Comparison of ENCODE assay signal across 8 mouse cellular contexts in genomic region chr2:130634739-130635411, GRCm38 (mm10). TPM values are rescaled to one million over a fixed set of nuclear protein-coding genes. Genes with fewer than 3 reads are reported as not detected.
DNase-seq lines count a peak whose midpoint lies in the region; ATAC-seq lines count a peak whose summit lies in the region.

No protein-coding gene starts in this region.

- ATAC-seq in embryonic facial prominence, embryonic 11.5 days (replicated peaks; ENCODE audit: insufficient number of reproducible peaks, low FRiP score, low TSS enrichment, low read depth) = peak; percentile 68
- no peak for ATAC-seq in liver, embryonic 12.5 days
- no peak; the same call in 1 of the 2 replicates for ATAC-seq in neural tube, embryonic 11.5 days (ENCODE audit: insufficient read depth, low FRiP score, low TSS enrichment)

- H3K36me3 ChIP-seq in ES-E14 (ENCODE audit: control insufficient read depth, insufficient read depth, low read length, poor library complexity, severe bottlenecking) = no peaks in the 10 kb centered on the region
- no peaks in the 10 kb centered on the region for H3K36me3 ChIP-seq in embryonic facial prominence, embryonic 11.5 days (replicated peaks; ENCODE audit: control insufficient read depth, insufficient read depth, low read depth, low read length)
- H3K36me3 ChIP-seq in hindbrain, embryonic 10.5 days = 0 out of 2 replicates have a peak, but pooled peaks cover 3% of the 10 kb centered on the region
- H3K36me3 ChIP-seq in liver, embryonic 12.5 days = no peaks in the 10 kb centered on the region
- no peaks in the 10 kb centered on the region for H3K36me3 ChIP-seq in neural tube, embryonic 11.5 days (ENCODE audit: control insufficient read depth, insufficient read depth, low read length)

- H3K27me3 ChIP-seq in embryonic facial prominence, embryonic 11.5 days (ENCODE audit: control insufficient read depth, insufficient read depth, low read length) = peaks cover 31% of the 10 kb centered on the region
- peaks cover 85% of the 10 kb centered on the region for H3K27me3 ChIP-seq in hindbrain, embryonic 10.5 days (ENCODE audit: insufficient read depth, poor library complexity, severe bottlenecking)
- H3K27me3 ChIP-seq in liver, embryonic 12.5 days (replicated peaks) = peaks cover 80% of the 10 kb centered on the region
- H3K27me3 ChIP-seq in neural tube, embryonic 11.5 days (ENCODE audit: control insufficient read depth, insufficient read depth, low read length) = peaks cover 49% of the 10 kb centered on the region

- peak overlapping the region; percentile 90 for H3K4me2 ChIP-seq in embryonic facial prominence, embryonic 11.5 days (ENCODE audit: low read depth, low read length)
- peak overlapping the region; percentile 62 for H3K4me2 ChIP-seq in liver, embryonic 12.5 days
- peak overlapping the region; percentile 50 for H3K4me2 ChIP-seq in neural tube, embryonic 11.5 days (ENCODE audit: low read depth)

- H3K9ac ChIP-seq in ES-E14 (ENCODE audit: insufficient read depth, low read depth, low read length, poor library complexity, severe bottlenecking) = 0 out of 2 replicates have a peak overlapping the region, but pooled peaks have one; percentile 21
- H3K9ac ChIP-seq in embryonic facial prominence, embryonic 11.5 days (replicated peaks; ENCODE audit: low read length) = peak overlapping the region; percentile 55
- peak overlapping the region; percentile 1; the same call in 1 of the 2 replicates for H3K9ac ChIP-seq in liver, embryonic 12.5 days
- H3K9ac ChIP-seq in neural tube, embryonic 11.5 days (ENCODE audit: low read length) = peak overlapping the region; percentile 47

- no peaks in the 10 kb centered on the region for H3K9me3 ChIP-seq in ES-E14 (ENCODE audit: control insufficient read depth, insufficient read depth, low read depth, low read length)
- H3K9me3 ChIP-seq in embryonic facial prominence, embryonic 11.5 days (replicated peaks; ENCODE audit: control insufficient read depth, low read length) = no peaks in the 10 kb centered on the region
- no peaks in the 10 kb centered on the region for H3K9me3 ChIP-seq in hindbrain, embryonic 10.5 days
- no peaks in the 10 kb centered on the region for H3K9me3 ChIP-seq in liver, embryonic 12.5 days (replicated peaks)
- H3K9me3 ChIP-seq in neural tube, embryonic 11.5 days (ENCODE audit: control insufficient read depth, low read length) = no peaks in the 10 kb centered on the region

- WGBS in embryonic facial prominence, embryonic 11.5 days = under 1% methylated on average over 38 of the region's 38 CpGs
- WGBS in hindbrain, embryonic 10.5 days = under 1% methylated on average over 38 of the region's 38 CpGs
- WGBS in liver, embryonic 12.5 days (ENCODE audit: insufficient replicate concordance) = 3% methylated on average over 38 of the region's 38 CpGs
- under 1% methylated on average over 38 of the region's 38 CpGs for WGBS in neural tube, embryonic 11.5 days

- H3K4me1 ChIP-seq in ES-E14 (ENCODE audit: control insufficient read depth in 2 of 2, insufficient read depth in 2 of 2, low read length in 2 of 2, poor library complexity in 1 of 2) = peaks cover 7 to 30% of the 10 kb centered on the region in 2 experiments; a peak in 2 of 4 replicates
- peaks cover 9% of the 10 kb centered on the region for H3K4me1 ChIP-seq in embryonic facial prominence, embryonic 11.5 days (ENCODE audit: control insufficient read depth, insufficient read depth, low read length)
- peaks cover 53% of the 10 kb centered on the region for H3K4me1 ChIP-seq in hindbrain, embryonic 10.5 days (replicated peaks)
- peaks cover 34% of the 10 kb centered on the region for H3K4me1 ChIP-seq in liver, embryonic 12.5 days
- H3K4me1 ChIP-seq in neural tube, embryonic 11.5 days (ENCODE audit: control insufficient read depth, insufficient read depth, low read length) = peaks cover 15% of the 10 kb centered on the region

- in situ Hi-C loops in ES-E14 (cut with MboI; ENCODE audit: low sequenced_read_pairs in 2 of 2, unreplicated experiment in 2 of 2) = no loop called here

- no peak overlapping the region for H3K27ac ChIP-seq in ES-E14 (ENCODE audit: insufficient read depth, low read depth, low read length, poor library complexity, severe bottlenecking)
- no peak overlapping the region for H3K27ac ChIP-seq in embryonic facial prominence, embryonic 11.5 days (replicated peaks; ENCODE audit: low read depth, low read length)
- H3K27ac ChIP-seq in hindbrain, embryonic 10.5 days = peak overlapping the region; percentile 81
- H3K27ac ChIP-seq in liver, embryonic 12.5 days = no peak overlapping the region
- no peak overlapping the region for H3K27ac ChIP-seq in neural tube, embryonic 11.5 days (ENCODE audit: low read depth, low read length)

- DNase-seq in adrenal gland, adult 2 months = peak; percentile 33
- no peak for DNase-seq in adrenal gland, postnatal 25 days
- no peak for DNase-seq in ES-E14 (ENCODE audit: low read depth, low spot score)
- peak; percentile 64 for DNase-seq in embryonic facial prominence, embryonic 11.5 days (ENCODE audit: low spot score)
- peak; percentile 69 for DNase-seq in hindbrain, embryonic 10.5 days (ENCODE audit: low spot score)
- peak; percentile 52 for DNase-seq in neural tube, embryonic 11.5 days (ENCODE audit: low spot score)
- no peak for DNase-seq in layer of hippocampus, postnatal 10 days (ENCODE audit: low spot score in 2 of 2)

- peak overlapping the region; percentile 47 to 49 for H3K4me3 ChIP-seq in ES-E14 (ENCODE audit: insufficient read depth in 1 of 2, low read depth in 1 of 2, low read length in 2 of 2, poor library complexity in 1 of 2, severe bottlenecking in 1 of 2)
- H3K4me3 ChIP-seq in embryonic facial prominence, embryonic 11.5 days (ENCODE audit: low read depth, low read length) = peak overlapping the region; percentile 31
- H3K4me3 ChIP-seq in hindbrain, embryonic 10.5 days = peak overlapping the region; percentile 52
- peak overlapping the region; percentile 23 for H3K4me3 ChIP-seq in liver, embryonic 12.5 days
- H3K4me3 ChIP-seq in neural tube, embryonic 11.5 days (ENCODE audit: low read depth, low read length) = peak overlapping the region; percentile 20

RNA-seq across cellular contexts. Expression of gene Ubox5, which starts 5.0 kb away (rescaled TPM):
- total RNA-seq in adrenal gland, adult 2 months (2021) = 1 to 10 TPM; 6.4 to 7.1 TPM
- polyA plus RNA-seq in adrenal gland, adult 2 months (2012; rRNA removed) = 5.8 and 6.3 TPM in 2 replicates
- 7.5 and 7.9 TPM in 2 replicates for total RNA-seq in adrenal gland, postnatal 25 days (2021)
- 5.0 and 5.8 TPM in 2 replicates for total RNA-seq in ES-E14 (2012; rRNA removed)
- 19.8 and 19.9 TPM in 2 replicates for polyA plus RNA-seq in embryonic facial prominence, embryonic 11.5 days (2014; fragmentation: Nextera tagmentation; extraction: Ambion mirVana)
- 19.4 and 19.8 TPM in 2 replicates for polyA plus RNA-seq in hindbrain, embryonic 10.5 days (2016; fragmentation: Nextera tagmentation; extraction: Ambion mirVana)
- polyA plus RNA-seq in liver, embryonic 12.5 days (2016; fragmentation: Nextera tagmentation; extraction: Ambion mirVana) = 7.8 and 8.4 TPM in 2 replicates
- polyA plus RNA-seq in neural tube, embryonic 11.5 days (2014; fragmentation: Nextera tagmentation; extraction: Ambion mirVana) = 19.1 and 21.6 TPM in 2 replicates
- total RNA-seq in layer of hippocampus, postnatal 10 days (2021) = 1 to 10 TPM; 7.4 to 8.2 TPM

RNA-seq across cellular contexts. Expression of gene Fastkd5, which starts 5.0 kb away (rescaled TPM):
- 10 to 100 TPM in 1 of 2 experiments, 1 to 10 TPM in 1; 10.0 to 16.1 TPM for total RNA-seq in adrenal gland, adult 2 months (2021)
- 0.40 and 0.52 TPM in 2 replicates for polyA plus RNA-seq in adrenal gland, adult 2 months (2012; rRNA removed)
- total RNA-seq in adrenal gland, postnatal 25 days (2021) = 8.9 and 14.0 TPM in 2 replicates
- 22.0 and 22.2 TPM in 2 replicates for total RNA-seq in ES-E14 (2012; rRNA removed)
- polyA plus RNA-seq in embryonic facial prominence, embryonic 11.5 days (2014; fragmentation: Nextera tagmentation; extraction: Ambion mirVana) = 23.8 and 24.7 TPM in 2 replicates
- 17.7 and 19.5 TPM in 2 replicates for polyA plus RNA-seq in hindbrain, embryonic 10.5 days (2016; fragmentation: Nextera tagmentation; extraction: Ambion mirVana)
- polyA plus RNA-seq in liver, embryonic 12.5 days (2016; fragmentation: Nextera tagmentation; extraction: Ambion mirVana) = 16.1 and 16.9 TPM in 2 replicates
- 20.4 and 21.8 TPM in 2 replicates for polyA plus RNA-seq in neural tube, embryonic 11.5 days (2014; fragmentation: Nextera tagmentation; extraction: Ambion mirVana)
- total RNA-seq in layer of hippocampus, postnatal 10 days (2021) = 1 to 10 TPM; 8.1 to 8.7 TPM

RNA-seq across cellular contexts. Expression of gene Lzts3, which starts 7.7 kb away (rescaled TPM):
- total RNA-seq in adrenal gland, adult 2 months (2021) = 10 to 100 TPM; 14.3 to 21.4 TPM
- 17.7 and 21.0 TPM in 2 replicates for polyA plus RNA-seq in adrenal gland, adult 2 months (2012; rRNA removed)
- total RNA-seq in adrenal gland, postnatal 25 days (2021) = 16.8 and 19.5 TPM in 2 replicates
- 3.4 and 4.4 TPM in 2 replicates for total RNA-seq in ES-E14 (2012; rRNA removed)
- 0.79 and 1.1 TPM in 2 replicates for polyA plus RNA-seq in embryonic facial prominence, embryonic 11.5 days (2014; fragmentation: Nextera tagmentation; extraction: Ambion mirVana)
- polyA plus RNA-seq in hindbrain, embryonic 10.5 days (2016; fragmentation: Nextera tagmentation; extraction: Ambion mirVana) = 3.2 and 4.3 TPM in 2 replicates
- 1.6 and 1.7 TPM in 2 replicates for polyA plus RNA-seq in liver, embryonic 12.5 days (2016; fragmentation: Nextera tagmentation; extraction: Ambion mirVana)
- polyA plus RNA-seq in neural tube, embryonic 11.5 days (2014; fragmentation: Nextera tagmentation; extraction: Ambion mirVana) = 0.84 and 1.1 TPM in 2 replicates
- total RNA-seq in layer of hippocampus, postnatal 10 days (2021) = 10 to 100 TPM; 43.9 to 50.5 TPM

RNA-seq across cellular contexts. Expression of gene Ddrgk1, which starts 29.6 kb away (rescaled TPM):
- total RNA-seq in adrenal gland, adult 2 months (2021) = 100 to 1,000 TPM; 184 to 209 TPM
- polyA plus RNA-seq in adrenal gland, adult 2 months (2012; rRNA removed) = 190 and 213 TPM in 2 replicates
- 226 and 231 TPM in 2 replicates for total RNA-seq in adrenal gland, postnatal 25 days (2021)
- 60.1 and 62.4 TPM in 2 replicates for total RNA-seq in ES-E14 (2012; rRNA removed)
- polyA plus RNA-seq in embryonic facial prominence, embryonic 11.5 days (2014; fragmentation: Nextera tagmentation; extraction: Ambion mirVana) = 45.0 and 45.1 TPM in 2 replicates
- 47.1 and 50.7 TPM in 2 replicates for polyA plus RNA-seq in hindbrain, embryonic 10.5 days (2016; fragmentation: Nextera tagmentation; extraction: Ambion mirVana)
- 46.1 and 48.7 TPM in 2 replicates for polyA plus RNA-seq in liver, embryonic 12.5 days (2016; fragmentation: Nextera tagmentation; extraction: Ambion mirVana)
- polyA plus RNA-seq in neural tube, embryonic 11.5 days (2014; fragmentation: Nextera tagmentation; extraction: Ambion mirVana) = 44.5 and 44.8 TPM in 2 replicates
- total RNA-seq in layer of hippocampus, postnatal 10 days (2021) = 10 to 100 TPM; 57.9 to 71.9 TPM

RNA-seq across cellular contexts. Expression of gene Itpa, which starts 32.5 kb away (rescaled TPM):
- total RNA-seq in adrenal gland, adult 2 months (2021) = 10 to 100 TPM; 19.5 to 29.6 TPM
- 28.6 and 29.3 TPM in 2 replicates for polyA plus RNA-seq in adrenal gland, adult 2 months (2012; rRNA removed)
- 23.8 and 28.0 TPM in 2 replicates for total RNA-seq in adrenal gland, postnatal 25 days (2021)
- total RNA-seq in ES-E14 (2012; rRNA removed) = 55.0 and 83.4 TPM in 2 replicates
- polyA plus RNA-seq in embryonic facial prominence, embryonic 11.5 days (2014; fragmentation: Nextera tagmentation; extraction: Ambion mirVana) = 131 and 136 TPM in 2 replicates
- 148 and 151 TPM in 2 replicates for polyA plus RNA-seq in hindbrain, embryonic 10.5 days (2016; fragmentation: Nextera tagmentation; extraction: Ambion mirVana)
- 69.9 and 75.2 TPM in 2 replicates for polyA plus RNA-seq in liver, embryonic 12.5 days (2016; fragmentation: Nextera tagmentation; extraction: Ambion mirVana)
- 143 and 144 TPM in 2 replicates for polyA plus RNA-seq in neural tube, embryonic 11.5 days (2014; fragmentation: Nextera tagmentation; extraction: Ambion mirVana)
- total RNA-seq in layer of hippocampus, postnatal 10 days (2021) = 10 to 100 TPM; 39.5 to 43.4 TPM

Comparison
In these comparisons a context has a peak if more than half of its experiments do, and no peak if none do; other contexts are left out.
1. DNase-seq: peak in adrenal gland, adult 2 months (single experiment), embryonic facial prominence, embryonic 11.5 days (single experiment), hindbrain, embryonic 10.5 days (single experiment) and neural tube, embryonic 11.5 days (single experiment); none in adrenal gland, postnatal 25 days (single experiment), ES-E14 (single experiment) and layer of hippocampus, postnatal 10 days (0 of 2).
2. H3K9ac ChIP-seq: peak in every context shown above with its lines; median percentile 55 in embryonic facial prominence, embryonic 11.5 days; 47 in neural tube, embryonic 11.5 days; 21 in ES-E14; 1 in liver, embryonic 12.5 days.
3. RNA of gene Fastkd5, which starts 5.0 kb away (polyA plus RNA-seq): 23.8 to 24.7 TPM in embryonic facial prominence, embryonic 11.5 days, 20.4 to 21.8 TPM in neural tube, embryonic 11.5 days, 17.7 to 19.5 TPM in hindbrain, embryonic 10.5 days and 16.1 to 16.9 TPM in liver, embryonic 12.5 days; 0.40 to 0.52 TPM in adrenal gland, adult 2 months; every median in the first group is over 10 times any median in the second.
4. Peak in every context shown above with its lines, with median percentiles within 50 percentile points of each other: H3K4me3 ChIP-seq and H3K4me2 ChIP-seq.